Mouse (Mus musculus): ENCODE results near the gene Olfr1322. TPM values are rescaled to one million over a fixed set of nuclear protein-coding genes. Genes with fewer than 3 reads are reported as not detected.

The Olfr1322 gene
- total RNA-seq (2022): not detected

- DNase-seq (ENCODE audit: low spot score in 2 of 2): no peak
Observed at GRCm38 (mm10) chrX:49891383-49891782, at the start of gene Olfr1322. Olfr1322 (minus strand) TSS chrX:49891483.

- DNase-seq (ENCODE audit: low spot score in 2 of 2): no peak
Observed at GRCm38 (mm10) chrX:49877651-49878349, 13.5 kb downstream of the Olfr1322 start.

Other genes with a start within 250 kb of the Olfr1322 start
- not detected for gene Olfr1320, start 219.2 kb downstream of the Olfr1322 start, total RNA-seq (2022)
- gene Olfr1321, start 156.4 kb downstream of the Olfr1322 start, total RNA-seq (2022): not detected
- gene Igsf1, start 93.7 kb downstream of the Olfr1322 start, total RNA-seq (2022): 1 to 10 TPM; 4.0 to 7.2 (median 6.6) TPM
- gene Olfr1323, start 127.9 kb upstream of the Olfr1322 start, total RNA-seq (2022): not detected

Data from left cerebral cortex, adult 8-10 months (tissue).